Mouse (Mus musculus) 3134 (cell line): ENCODE data around the gene Pparg.

ENCODE experiments used
- DNase-seq: peaks from one replicate; pipeline ENCODE4 v3.0.0-alpha.2; 2011; ENCODE audit warnings: low spot score; ENCODE audit not compliant: insufficient read length; ENCODE audit errors: extremely low read depth

Gene Pparg

GRCm38 (mm10) chr6:115349641-115350464, 10.9 kb upstream of the Pparg start:
- DNase-seq = peak; percentile 54

GRCm38 (mm10) chr6:115361606-115362462, 1.1 kb downstream of the Pparg start:
- DNase-seq = peak; percentile 13

- DNase-seq = no peak
Observed at GRCm38 (mm10) chr6:115366869-115367610, 6.3 kb downstream of the Pparg start.

GRCm38 (mm10) chr6:115374871-115375852, 14.4 kb downstream of the Pparg start:
- DNase-seq = no peak

GRCm38 (mm10) chr6:115380596-115380995, 19.8 kb downstream of the Pparg start:
- no peak for DNase-seq

- DNase-seq = no peak
Observed at GRCm38 (mm10) chr6:115382712-115383111, 22.0 kb downstream of the Pparg start.

GRCm38 (mm10) chr6:115389945-115390540, 29.3 kb downstream of the Pparg start:
- peak; percentile 41 for DNase-seq

GRCm38 (mm10) chr6:115396911-115397310, 36.2 kb downstream of the Pparg start:
- DNase-seq = no peak

- no peak for DNase-seq
Observed at GRCm38 (mm10) chr6:115404354-115404753, 43.6 kb downstream of the Pparg start.

GRCm38 (mm10) chr6:115411477-115411876, 50.7 kb downstream of the Pparg start:
- no peak for DNase-seq

- DNase-seq = no peak
Observed at GRCm38 (mm10) chr6:115418171-115418570, 57.4 kb downstream of the Pparg start.

GRCm38 (mm10) chr6:115418964-115419363, 58.2 kb downstream of the Pparg start:
- DNase-seq = no peak

- peak; percentile 51 for DNase-seq
Observed at GRCm38 (mm10) chr6:115420963-115421362, 60.2 kb downstream of the Pparg start.

GRCm38 (mm10) chr6:115421665-115422064, 60.9 kb downstream of the Pparg start:
- peak; percentile 51 for DNase-seq

- DNase-seq = no peak
Observed at GRCm38 (mm10) chr6:115424433-115424832, 63.7 kb downstream of the Pparg start.

- no peak for DNase-seq
Observed at GRCm38 (mm10) chr6:115432726-115433125, 72.0 kb downstream of the Pparg start.

- DNase-seq = no peak
Observed at GRCm38 (mm10) chr6:115434054-115434453, 73.3 kb downstream of the Pparg start.

- DNase-seq = no peak
Observed at GRCm38 (mm10) chr6:115434816-115435215, 74.1 kb downstream of the Pparg start.

GRCm38 (mm10) chr6:115440231-115441006, 79.7 kb downstream of the Pparg start:
- DNase-seq = no peak
